Mouse (Mus musculus): Measurements from ENCODE around the gene Rad51d. TPM values are rescaled to one million over a fixed set of nuclear protein-coding genes. Genes with fewer than 3 reads are reported as not detected.
A peak's percentile ranks its signal among the peaks of the same experiment; 100 is the strongest.

Rad51d gene
- polyA plus RNA-seq, 1 experiment: 25.8 TPM

- peaks cover 7% of the 10 kb centered on the region for H3K4me1 ChIP-seq (ENCODE audit: control insufficient read depth, insufficient read depth, low read length)
- H3K36me3 ChIP-seq (ENCODE audit: control insufficient read depth, insufficient read depth, low read length, poor library complexity, severe bottlenecking): peaks cover 48% of the 10 kb centered on the region
- no peaks in the 10 kb centered on the region for H3K27me3 ChIP-seq (ENCODE audit: control insufficient read depth, insufficient read depth, low read length, poor library complexity, severe bottlenecking)
- H3K9ac ChIP-seq (ENCODE audit: low read depth, poor library complexity, severe bottlenecking): no peak overlapping the region
- H3K27ac ChIP-seq (ENCODE audit: insufficient read depth, low read length): no peak overlapping the region
- no peaks in the 10 kb centered on the region for H3K9me3 ChIP-seq (replicated peaks; ENCODE audit: control insufficient read depth, insufficient read depth, low read length, poor library complexity, severe bottlenecking)
- TF ChIP-seq CTCF (IDR thresholded peaks at IDR 0.05; ENCODE audit: low read depth, low read length) (no peak), POLR2A (IDR thresholded peaks at IDR 0.05; ENCODE audit: insufficient read depth, low read length) (no peak), EP300 (IDR thresholded peaks at IDR 0.05; ENCODE audit: insufficient read depth, low read depth, low read length) (no peak)
- no peak overlapping the region for H3K4me3 ChIP-seq (ENCODE audit: low read depth, low read length)
Measured at GRCm38 (mm10) chr11:82901606-82902310, 11.3 kb upstream of the Rad51d start.

- Histone ChIP-seq H3K36me3 (ENCODE audit: control insufficient read depth, insufficient read depth, low read length, poor library complexity, severe bottlenecking) (peaks cover 35% of the 10 kb centered on the region), H3K9ac (ENCODE audit: low read depth, poor library complexity, severe bottlenecking) (no peak overlapping the region), H3K27ac (ENCODE audit: insufficient read depth, low read length) (no peak overlapping the region), H3K9me3 (replicated peaks; ENCODE audit: control insufficient read depth, insufficient read depth, low read length, poor library complexity, severe bottlenecking) (no peaks in the 10 kb centered on the region), H3K27me3 (ENCODE audit: control insufficient read depth, insufficient read depth, low read length, poor library complexity, severe bottlenecking) (no peaks in the 10 kb centered on the region), H3K4me3 (ENCODE audit: low read depth, low read length) (no peak overlapping the region), H3K4me1 (ENCODE audit: control insufficient read depth, insufficient read depth, low read length) (no peaks in the 10 kb centered on the region)
- no peak for TF ChIP-seq POLR2A (IDR thresholded peaks at IDR 0.05; ENCODE audit: insufficient read depth, low read length)
- no peak for TF ChIP-seq EP300 (IDR thresholded peaks at IDR 0.05; ENCODE audit: insufficient read depth, low read depth, low read length)
- no peak for TF ChIP-seq CTCF (IDR thresholded peaks at IDR 0.05; ENCODE audit: low read depth, low read length)
Measured at GRCm38 (mm10) chr11:82899720-82900119, 9.3 kb upstream of the Rad51d start.

GRCm38 (mm10) chr11:82897478-82897877 is 7.1 kb upstream of the Rad51d start:
- Histone ChIP-seq H3K4me3 (ENCODE audit: low read depth, low read length) (no peak overlapping the region), H3K36me3 (ENCODE audit: control insufficient read depth, insufficient read depth, low read length, poor library complexity, severe bottlenecking) (peaks cover 20% of the 10 kb centered on the region), H3K9me3 (replicated peaks; ENCODE audit: control insufficient read depth, insufficient read depth, low read length, poor library complexity, severe bottlenecking) (no peaks in the 10 kb centered on the region), H3K27ac (ENCODE audit: insufficient read depth, low read length) (no peak overlapping the region), H3K27me3 (ENCODE audit: control insufficient read depth, insufficient read depth, low read length, poor library complexity, severe bottlenecking) (no peaks in the 10 kb centered on the region), H3K9ac (ENCODE audit: low read depth, poor library complexity, severe bottlenecking) (no peak overlapping the region), H3K4me1 (ENCODE audit: control insufficient read depth, insufficient read depth, low read length) (no peaks in the 10 kb centered on the region)
- no peak for TF ChIP-seq POLR2A (IDR thresholded peaks at IDR 0.05; ENCODE audit: insufficient read depth, low read length)
- no peak for TF ChIP-seq EP300 (IDR thresholded peaks at IDR 0.05; ENCODE audit: insufficient read depth, low read depth, low read length)
- no peak for TF ChIP-seq CTCF (IDR thresholded peaks at IDR 0.05; ENCODE audit: low read depth, low read length)

- H3K9me3 ChIP-seq (replicated peaks; ENCODE audit: control insufficient read depth, insufficient read depth, low read length, poor library complexity, severe bottlenecking): no peaks in the 10 kb centered on the region
- H3K27ac ChIP-seq (ENCODE audit: insufficient read depth, low read length): no peak within 1 kb of the TSS
- H3K4me3 ChIP-seq (ENCODE audit: low read depth, low read length): no peak within 1 kb of the TSS
- H3K9ac ChIP-seq (ENCODE audit: low read depth, poor library complexity, severe bottlenecking): no peak within 1 kb of the TSS
- no peaks in the 10 kb centered on the region for H3K27me3 ChIP-seq (ENCODE audit: control insufficient read depth, insufficient read depth, low read length, poor library complexity, severe bottlenecking)
- TF ChIP-seq CTCF (IDR thresholded peaks at IDR 0.05; ENCODE audit: low read depth, low read length) (no peak), POLR2A (IDR thresholded peaks at IDR 0.05; ENCODE audit: insufficient read depth, low read length) (no peak), EP300 (IDR thresholded peaks at IDR 0.05; ENCODE audit: insufficient read depth, low read depth, low read length) (no peak)
- no peaks in the 10 kb centered on the region for H3K36me3 ChIP-seq (ENCODE audit: control insufficient read depth, insufficient read depth, low read length, poor library complexity, severe bottlenecking)
- H3K4me1 ChIP-seq (ENCODE audit: control insufficient read depth, insufficient read depth, low read length): peaks cover 1% of the 10 kb centered on the region
Measured at GRCm38 (mm10) chr11:82891936-82892335, 1.5 kb upstream of the Rad51d start, which contains the start of gene Fndc8. Gene Fndc8, plus strand, starts transcription at chr11:82892124.

- Histone ChIP-seq H3K4me3 (ENCODE audit: low read depth, low read length) (peak overlapping the region; percentile 91), H3K27ac (ENCODE audit: insufficient read depth, low read length) (peak overlapping the region; percentile 10; the same call in 1 of the 2 replicates), H3K9ac (ENCODE audit: low read depth, poor library complexity, severe bottlenecking) (peak overlapping the region; percentile 83), H3K36me3 (ENCODE audit: control insufficient read depth, insufficient read depth, low read length, poor library complexity, severe bottlenecking) (no peaks in the 10 kb centered on the region), H3K27me3 (ENCODE audit: control insufficient read depth, insufficient read depth, low read length, poor library complexity, severe bottlenecking) (no peaks in the 10 kb centered on the region), H3K4me1 (ENCODE audit: control insufficient read depth, insufficient read depth, low read length) (peaks cover 4% of the 10 kb centered on the region), H3K9me3 (replicated peaks; ENCODE audit: control insufficient read depth, insufficient read depth, low read length, poor library complexity, severe bottlenecking) (no peaks in the 10 kb centered on the region)
- TF ChIP-seq EP300 (IDR thresholded peaks at IDR 0.05; ENCODE audit: insufficient read depth, low read depth, low read length) (no peak), CTCF (IDR thresholded peaks at IDR 0.05; ENCODE audit: low read depth, low read length) (no peak), POLR2A (IDR thresholded peaks at IDR 0.05; ENCODE audit: insufficient read depth, low read length) (no peak)
Measured at GRCm38 (mm10) chr11:82889524-82890341, 681 bp downstream of the Rad51d start.

Measured in ES-Bruce4 (cell line).